Mouse (Mus musculus) inflammation-experienced regulatory T-cells, adult 6 months (primary cell): Measurements from ENCODE around the gene Rbm34. TPM values are rescaled to one million over a fixed set of nuclear protein-coding genes. Genes with fewer than 3 reads are reported as not detected.
"Not testable (repeated sequence)": the region's sequence is repeated elsewhere in the genome, so short reads cannot be mapped to it uniquely, and the experiment has no call there.

Source experiments
- ATAC-seq: one replicate; pipeline ENCODE4 v1.8.0; 2017
- polyA plus RNA-seq, 3 experiments: library from polyadenylated mRNA; unstranded; fragments of 100-300 nt; shearing (Covaris generic); gene quantifications; one replicate each; pipeline ENCODE4 v1.2.1; 2017

The Rbm34 gene
- polyA plus RNA-seq, 3 experiments from 2014 or later: 16.8 to 19.7 (median 17.4) TPM

GRCm38 (mm10) chr8:126918356-126918755 lies 52.5 kb downstream of the Rbm34 start:
- ATAC-seq: no peak

- no peak for ATAC-seq
These were observed 53.5 kb downstream of the Rbm34 start for GRCm38 (mm10) chr8:126917179-126917905.

GRCm38 (mm10) chr8:126916611-126917010 lies 54.3 kb downstream of the Rbm34 start:
- ATAC-seq: no peak

- ATAC-seq: no peak
These were observed 56.1 kb downstream of the Rbm34 start for GRCm38 (mm10) chr8:126914609-126915375.

- ATAC-seq: not testable (repeated sequence)
These were observed 56.8 kb downstream of the Rbm34 start for GRCm38 (mm10) chr8:126914107-126914490.

GRCm38 (mm10) chr8:126913241-126914106 lies 57.4 kb downstream of the Rbm34 start:
- no peak for ATAC-seq

- ATAC-seq: no peak
These were observed 61.5 kb downstream of the Rbm34 start for GRCm38 (mm10) chr8:126909371-126909802.

GRCm38 (mm10) chr8:126908805-126909204 lies 62.1 kb downstream of the Rbm34 start:
- ATAC-seq: no peak

GRCm38 (mm10) chr8:126907968-126908367 lies 62.9 kb downstream of the Rbm34 start:
- no peak for ATAC-seq

- ATAC-seq: no peak
These were observed 63.5 kb downstream of the Rbm34 start for GRCm38 (mm10) chr8:126907374-126907773.

GRCm38 (mm10) chr8:126905387-126905786 lies 65.5 kb downstream of the Rbm34 start:
- ATAC-seq: no peak

- ATAC-seq: no peak
These were observed 66.9 kb downstream of the Rbm34 start for GRCm38 (mm10) chr8:126903927-126904326.

- ATAC-seq: no peak
These were observed 67.5 kb downstream of the Rbm34 start for GRCm38 (mm10) chr8:126903224-126903895.

- no peak for ATAC-seq
These were observed 69.3 kb downstream of the Rbm34 start for GRCm38 (mm10) chr8:126901612-126902011.

- ATAC-seq: no peak
These were observed 69.8 kb downstream of the Rbm34 start for GRCm38 (mm10) chr8:126901049-126901448.

Other genes starting within 250 kb of the Rbm34 start
- gene Tomm20, start 25.2 kb downstream of the Rbm34 start, polyA plus RNA-seq: 10 to 100 TPM; 36.5 to 96.0 (median 72.6) TPM
- not detected for gene Pard3, start 92.8 kb upstream of the Rbm34 start, polyA plus RNA-seq